Comparison of ENCODE assay signal across 15 mouse cellular contexts in the genomic region with DNA sequence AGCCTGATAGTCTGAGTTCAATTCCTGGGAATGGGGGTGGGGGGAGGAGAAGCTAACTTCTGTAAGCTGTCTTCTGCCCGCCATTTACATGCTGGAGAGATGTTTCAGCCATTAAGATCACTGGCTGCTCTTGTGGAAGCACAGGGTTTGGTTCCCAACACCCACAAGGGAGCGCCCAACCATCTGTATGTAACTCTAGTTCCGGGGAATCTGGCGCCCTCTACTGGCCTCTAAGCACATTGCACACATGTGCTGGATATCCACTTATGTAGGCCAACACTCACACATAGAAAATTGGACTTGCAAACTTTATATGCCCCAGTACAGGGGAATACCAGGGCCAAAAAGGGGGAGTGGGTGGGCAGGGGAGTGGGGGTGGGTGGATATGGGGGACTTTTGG.
DNase-seq lines count a peak whose midpoint lies in the region; ATAC-seq and TF ChIP-seq lines count a peak whose summit lies in the region.
"Had no signal": no experiment of that assay in that cellular context is flagged by ENCODE, and none has a peak within 500 bp of the region (broad histone marks: within the 10 kb centered on the region; RNA-seq: fewer than 3 reads in every experiment).

No protein-coding gene starts in this region.

- H3K9ac ChIP-seq in liver, adult 2 months (ENCODE audit: low read depth, low read length), result no peak overlapping the region
- no peak overlapping the region for H3K9ac ChIP-seq in liver, embryonic 12.5 days
- H3K9ac ChIP-seq: forebrain, embryonic 15.5 days; midbrain, embryonic 13.5 days; neural tube, embryonic 12.5 days had no signal

- TF ChIP-seq POLR2A in liver, adult 2 months (IDR thresholded peaks at IDR 0.05; ENCODE audit: extremely low read depth, insufficient read depth, low read length), result no peak

- no peak overlapping the region for H3K4me3 ChIP-seq in liver, adult 2 months (ENCODE audit: insufficient read depth, low read depth, low read length)
- no peak overlapping the region for H3K4me3 ChIP-seq in liver, embryonic 12.5 days
- no peak overlapping the region for H3K4me3 ChIP-seq in E14TG2a.4 (replicated peaks; ENCODE audit: low read length)
- H3K4me3 ChIP-seq: forebrain, embryonic 15.5 days; midbrain, embryonic 13.5 days; neural tube, embryonic 12.5 days had no signal

- WGBS in liver, adult 2 months, result 79% methylated on average over 4 of the region's 4 CpGs
- 55% methylated on average over 4 of the region's 4 CpGs for WGBS in liver, embryonic 12.5 days (ENCODE audit: insufficient replicate concordance)

- H3K9me3 ChIP-seq in liver, embryonic 12.5 days (replicated peaks), result no peaks in the 10 kb centered on the region
- no peaks in the 10 kb centered on the region for H3K9me3 ChIP-seq in E14TG2a.4 (ENCODE audit: low read length)
- H3K9me3 ChIP-seq: forebrain, embryonic 15.5 days; midbrain, embryonic 13.5 days; neural tube, embryonic 12.5 days had no signal

- no peaks in the 10 kb centered on the region for H3K27me3 ChIP-seq in liver, adult 2 months (ENCODE audit: control insufficient read depth, insufficient read depth, low read length)
- no peaks in the 10 kb centered on the region for H3K27me3 ChIP-seq in liver, embryonic 12.5 days (replicated peaks)
- H3K27me3 ChIP-seq in E14TG2a.4 (ENCODE audit: insufficient read depth, low read length), result no peaks in the 10 kb centered on the region
- H3K27me3 ChIP-seq: forebrain, embryonic 15.5 days; midbrain, embryonic 13.5 days; neural tube, embryonic 12.5 days had no signal

- ATAC-seq in CD4-positive, CD25-positive, alpha-beta regulatory T cell, adult 4 months, result no peak
- ATAC-seq in liver, embryonic 12.5 days, result no peak
- 0 out of 2 replicates have a peak, but pooled peaks have one; percentile 33 for ATAC-seq in granulocyte monocyte progenitor cell, adult 5-6 weeks (replicated peaks; ENCODE audit: poor library complexity, severe bottlenecking)
- ATAC-seq in activated CD4-positive, CD25-positive, alpha-beta regulatory T cell, adult 4 months, result no peak
- ATAC-seq: forebrain, embryonic 15.5 days; intestine, embryonic 16.5 days; midbrain, embryonic 13.5 days had no signal

- 0 out of 2 replicates have a peak, but pooled peaks have one; percentile 12 for TF ChIP-seq CTCF in liver, adult 2 months (IDR thresholded peaks at IDR 0.05; ENCODE audit: low read depth, low read length)
- peak; percentile 78 for TF ChIP-seq CTCF in E14TG2a.4 (conservative IDR thresholded peaks at IDR 0.05; ENCODE audit: low read length)

- H3K79me2 ChIP-seq in liver, adult 2 months (ENCODE audit: control insufficient read depth, insufficient read depth, low read length), result no peaks in the 10 kb centered on the region

- DNase-seq in CD4-positive, CD25-positive, alpha-beta regulatory T cell, adult 2 months (ENCODE audit: low read depth, low spot score), result peak; percentile 9
- no peak for DNase-seq in liver, adult 2 months (ENCODE audit: extremely low read depth, low read depth, low spot score)
- DNase-seq in adipocyte (ENCODE audit: low spot score), result no peak
- DNase-seq: cerebellum, adult 9-10 months; gastrocnemius, postnatal 10 days; heart, postnatal 14 days had no signal

- no peaks in the 10 kb centered on the region for H3K36me3 ChIP-seq in liver, adult 2 months (ENCODE audit: control insufficient read depth, insufficient read depth, low read length)
- no peaks in the 10 kb centered on the region for H3K36me3 ChIP-seq in liver, embryonic 12.5 days
- H3K36me3 ChIP-seq in E14TG2a.4 (ENCODE audit: insufficient read depth, low read length), result no peaks in the 10 kb centered on the region
- H3K36me3 ChIP-seq: forebrain, embryonic 15.5 days; midbrain, embryonic 13.5 days; neural tube, embryonic 12.5 days had no signal

- no peak overlapping the region for H3K27ac ChIP-seq in liver, adult 2 months (replicated peaks; ENCODE audit: insufficient read depth, low read depth, low read length)
- no peak overlapping the region for H3K27ac ChIP-seq in liver, embryonic 12.5 days
- H3K27ac ChIP-seq: forebrain, embryonic 15.5 days; midbrain, embryonic 13.5 days; neural tube, embryonic 12.5 days had no signal

- H3K4me1 ChIP-seq in liver, adult 2 months (ENCODE audit: control insufficient read depth, insufficient read depth, low read length), result no peaks in the 10 kb centered on the region
- H3K4me1 ChIP-seq in liver, embryonic 12.5 days, result no peaks in the 10 kb centered on the region
- peaks cover 8% of the 10 kb centered on the region; the same call in 1 of the 2 replicates for H3K4me1 ChIP-seq in E14TG2a.4 (replicated peaks; ENCODE audit: low read depth, low read length)
- H3K4me1 ChIP-seq: forebrain, embryonic 15.5 days; midbrain, embryonic 13.5 days; neural tube, embryonic 12.5 days had no signal

- no peak overlapping the region for H3K4me2 ChIP-seq in liver, embryonic 12.5 days
- H3K4me2 ChIP-seq: forebrain, embryonic 15.5 days; midbrain, embryonic 13.5 days; neural tube, embryonic 12.5 days had no signal
